Mouse (Mus musculus): ENCODE results near the gene Pkm.

Gene Pkm

GRCm38 (mm10) chr9:59709225-59709624, 53.1 kb downstream of the Pkm start:
- DNase-seq (ENCODE audit: low read depth): no peak

DNA sequence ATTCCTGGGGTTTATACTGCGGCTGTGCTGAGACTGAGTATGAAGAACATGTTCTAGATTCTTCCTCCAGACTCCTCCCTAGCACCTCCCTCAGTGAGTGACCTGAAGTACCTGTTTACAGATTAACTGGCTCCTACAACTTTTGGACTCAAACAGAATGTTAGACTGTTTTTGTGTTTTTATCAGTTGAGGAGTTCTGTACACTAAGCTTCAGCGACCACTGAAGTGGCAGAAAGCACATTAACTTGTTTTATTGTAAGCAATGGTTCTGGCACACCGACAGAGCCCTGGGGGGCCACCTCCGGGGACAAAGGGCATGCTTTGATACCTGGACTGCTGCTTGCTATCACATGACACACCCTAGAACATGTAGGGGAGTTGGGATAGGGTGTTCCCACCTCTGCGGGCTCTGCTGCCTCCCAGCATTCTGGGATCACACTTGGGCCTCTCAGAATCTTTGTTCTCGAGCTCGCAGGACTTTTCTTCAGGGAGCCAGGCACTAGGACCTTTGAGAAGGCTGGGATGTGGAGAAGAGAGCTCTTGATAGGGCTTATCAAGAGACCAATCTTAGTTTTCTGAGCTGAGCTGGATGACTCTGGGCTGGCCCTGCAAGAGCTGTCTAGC, 60.2 kb downstream of the Pkm start:
- no peak for DNase-seq (ENCODE audit: low read depth)

- DNase-seq (ENCODE audit: low read depth): no peak
These were observed 62.1 kb downstream of the Pkm start for GRCm38 (mm10) chr9:59718237-59718636.

DNA sequence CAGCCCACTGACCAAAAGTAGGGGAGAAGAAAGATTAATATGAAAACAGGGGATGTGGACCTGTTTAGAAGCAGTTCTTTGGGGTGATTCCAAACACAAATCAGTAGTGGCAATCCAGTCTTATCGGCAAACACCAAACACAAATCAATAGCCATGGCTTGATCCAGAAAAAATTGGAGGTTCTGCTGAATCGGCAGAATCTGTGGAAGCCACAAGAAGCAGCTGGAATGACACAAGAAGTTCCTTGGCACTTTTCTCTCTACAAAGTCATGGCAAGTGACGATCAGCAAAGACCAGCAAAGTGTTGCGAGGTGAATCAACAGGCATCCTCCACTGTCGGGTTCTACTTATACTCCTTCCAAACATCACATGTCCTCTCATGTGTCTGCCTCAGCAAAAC, 65.0 kb downstream of the Pkm start:
- DNase-seq (ENCODE audit: low read depth): no peak

DNA sequence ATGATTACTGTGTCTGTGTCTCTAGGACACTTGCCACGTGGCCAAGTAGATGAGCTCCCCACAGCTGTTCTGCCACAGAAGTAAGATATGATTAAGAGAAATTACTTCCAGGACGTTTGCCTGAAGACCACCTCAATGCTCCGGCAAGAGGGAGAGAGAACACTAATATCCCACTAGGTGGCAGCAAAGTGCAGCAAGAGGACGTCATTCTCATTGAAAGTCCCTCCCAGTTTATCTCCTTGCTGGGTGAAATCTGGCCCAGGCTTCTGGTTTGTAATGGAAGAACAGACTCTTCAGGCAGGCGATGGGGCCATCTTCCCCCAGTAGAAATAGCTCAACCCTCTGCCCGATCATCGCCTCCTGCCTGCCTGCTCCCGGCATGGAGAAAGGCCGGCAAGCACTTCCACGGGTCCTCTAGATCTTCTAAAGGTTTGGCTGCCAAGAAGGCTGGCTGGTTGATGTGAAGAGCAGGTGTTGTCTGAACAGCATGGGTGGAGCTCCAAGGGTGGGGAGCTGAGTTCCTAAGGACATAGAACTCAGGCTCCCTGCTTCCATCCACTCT, 67.0 kb downstream of the Pkm start:
- DNase-seq (ENCODE audit: low read depth): peak; percentile 73

DNA sequence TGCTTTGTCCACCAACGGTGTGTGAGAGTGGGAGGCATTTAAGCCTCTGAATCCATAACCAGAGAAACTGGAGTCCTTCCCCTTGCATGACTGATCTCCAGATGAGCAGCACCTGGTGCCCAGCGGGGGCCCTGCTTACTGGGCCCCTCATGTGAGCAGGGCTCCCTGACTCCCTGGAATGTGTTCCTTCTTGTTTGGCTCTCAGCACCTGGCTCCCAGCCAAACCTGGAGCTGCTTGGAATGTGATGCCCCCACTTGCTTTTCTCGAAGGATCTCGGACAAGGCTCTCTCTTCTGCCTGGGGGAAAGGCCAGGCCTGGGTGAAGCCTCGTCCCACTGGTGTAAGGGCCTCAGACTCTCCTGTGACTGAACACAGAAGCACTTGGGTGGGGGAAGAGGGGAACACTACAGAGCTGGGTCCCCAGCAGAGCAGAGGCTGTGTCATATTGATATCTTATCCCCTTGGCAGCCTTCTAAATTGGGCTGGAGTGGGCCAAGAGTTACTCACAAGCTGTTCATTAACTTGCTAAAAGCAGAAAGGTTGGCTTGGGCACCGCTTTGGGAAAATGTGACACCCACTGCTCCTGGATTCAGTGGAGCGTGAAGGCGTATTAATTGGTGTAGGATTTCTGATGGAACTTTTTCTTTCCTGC, 67.7 kb downstream of the Pkm start:
- no peak for DNase-seq (ENCODE audit: low read depth)

DNA sequence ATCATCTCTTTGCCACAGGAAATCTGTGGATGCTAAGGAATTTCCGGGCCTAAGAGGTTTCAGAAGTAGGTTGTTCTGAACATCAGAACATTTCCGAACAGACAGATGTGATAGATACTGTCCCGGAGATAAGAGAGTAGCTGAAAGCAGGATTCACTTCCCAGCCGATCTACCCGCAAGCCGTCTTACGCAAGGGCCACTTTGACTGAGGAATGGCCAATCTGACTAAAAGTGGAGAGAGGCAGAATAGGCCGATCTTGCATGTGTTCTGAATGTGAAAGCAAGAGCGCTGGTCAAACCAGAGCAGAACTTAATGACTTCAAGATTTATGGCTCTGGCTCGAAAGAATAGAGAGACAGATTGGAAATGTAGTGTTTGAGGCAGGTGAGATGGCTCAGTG, 69.3 kb downstream of the Pkm start:
- DNase-seq (ENCODE audit: low read depth): no peak

DNA sequence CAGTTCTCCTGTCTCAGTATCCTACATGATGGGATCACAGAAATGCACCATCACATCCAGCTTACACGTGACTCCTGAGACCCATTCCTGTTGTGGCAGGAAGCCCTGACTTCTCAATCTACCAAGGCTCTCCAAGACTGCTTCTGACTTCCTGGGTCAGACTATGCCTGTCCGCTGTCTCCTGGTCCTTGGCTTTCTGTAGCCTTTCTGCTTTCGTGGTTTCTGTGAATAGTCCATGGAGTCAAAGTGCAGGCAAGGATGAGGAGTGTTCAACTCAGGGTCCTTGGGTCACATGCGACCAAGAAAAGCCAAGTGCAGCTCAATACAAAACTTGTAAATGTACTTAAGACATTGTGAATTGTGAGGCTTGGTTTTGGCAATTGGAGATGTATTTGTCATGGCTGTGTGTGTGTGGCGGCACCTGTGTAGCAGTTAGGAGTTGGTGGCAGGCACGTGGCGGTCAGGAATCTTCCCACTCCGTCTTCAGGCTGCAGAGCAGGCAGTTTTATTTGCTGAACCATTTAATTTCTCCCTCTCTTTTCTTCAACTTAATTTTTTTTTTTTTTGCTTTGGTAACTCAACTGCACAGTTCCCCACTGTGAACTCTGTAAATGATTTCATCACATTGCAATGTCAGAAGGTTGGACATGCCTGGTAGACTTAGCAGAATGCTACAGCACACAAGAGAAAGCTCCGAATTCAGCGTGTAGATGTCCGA, 71.6 kb downstream of the Pkm start:
- no peak for DNase-seq (ENCODE audit: low read depth)
